Mouse (Mus musculus): Measurements from ENCODE around the gene Tbrg4. TPM values are rescaled to one million over a fixed set of nuclear protein-coding genes. Genes with fewer than 3 reads are reported as not detected.

Gene Tbrg4
- polyA plus RNA-seq, 1 experiment from 2014 or later: 31.7 TPM

Other genes with a start within 250 kb of the Tbrg4 start
- 21.1 and 25.8 TPM in 2 replicates for gene Zmiz2, start 237.0 kb downstream of the Tbrg4 start, polyA plus RNA-seq (2015; fragmentation: Nextera tagmentation; extraction: Ambion mirVana)
- gene Ppia, start 210.6 kb downstream of the Tbrg4 start, polyA plus RNA-seq (2015; fragmentation: Nextera tagmentation; extraction: Ambion mirVana): 4,471 and 4,554 TPM in 2 replicates
- 342 and 380 TPM in 2 replicates for gene H2afv, start 181.6 kb downstream of the Tbrg4 start, polyA plus RNA-seq (2015; fragmentation: Nextera tagmentation; extraction: Ambion mirVana)
- gene Purb, start 150.2 kb downstream of the Tbrg4 start, polyA plus RNA-seq (2015; fragmentation: Nextera tagmentation; extraction: Ambion mirVana): 12.5 and 14.1 TPM in 2 replicates
- gene Myo1g, start 105.1 kb downstream of the Tbrg4 start, polyA plus RNA-seq (2015; fragmentation: Nextera tagmentation; extraction: Ambion mirVana): 0.52 TPM in 2 replicates
- gene Ccm2, start 79.2 kb downstream of the Tbrg4 start, polyA plus RNA-seq (2015; fragmentation: Nextera tagmentation; extraction: Ambion mirVana): 95.1 and 99.8 TPM in 2 replicates
- 103 and 110 TPM in 2 replicates for gene Nacad, start 20.0 kb downstream of the Tbrg4 start, polyA plus RNA-seq (2015; fragmentation: Nextera tagmentation; extraction: Ambion mirVana)
- not detected in 2 replicates for gene Wap, start 12.6 kb upstream of the Tbrg4 start, polyA plus RNA-seq (2015; fragmentation: Nextera tagmentation; extraction: Ambion mirVana)
- gene Ramp3, start 32.5 kb upstream of the Tbrg4 start, polyA plus RNA-seq (2015; fragmentation: Nextera tagmentation; extraction: Ambion mirVana): 23.8 and 25.7 TPM in 2 replicates
- not detected in 2 replicates for gene Gm11983, start 211.6 kb upstream of the Tbrg4 start, polyA plus RNA-seq (2015; fragmentation: Nextera tagmentation; extraction: Ambion mirVana)